Mouse (Mus musculus) stomach, embryonic 15.5 days (tissue): ENCODE measurements around the gene Ablim1. TPM values are rescaled to one million over a fixed set of nuclear protein-coding genes. Genes with fewer than 3 reads are reported as not detected.
"Not testable (repeated sequence)": the region's sequence is repeated elsewhere in the genome, so short reads cannot be mapped to it uniquely, and the experiment has no call there.

ENCODE experiments used
- ATAC-seq: fragments of 200-750 bp; cut with Nextera tagmentation; 2 replicates; pipeline ENCODE4 v1.8.0; 2017; ENCODE audit warnings: low read depth, moderate number of reproducible peaks, moderate TSS enrichment; ENCODE audit not compliant: insufficient read depth, low FRiP score
- H3K27ac ChIP-seq: fragments of 300-500 bp; sonication (generic); 2 replicates; pipeline ENCODE4 v1.5.1; 2015; ENCODE audit warnings: mild to moderate bottlenecking, inconsistent platforms
- H3K27me3 ChIP-seq: fragments of 300-500 bp; sonication (generic); replicated peaks from 2 replicates; pipeline ENCODE4 v1.6.1; 2015; ENCODE audit warnings: inconsistent platforms
- H3K36me3 ChIP-seq: fragments of 300-500 bp; sonication (generic); 2 replicates; pipeline ENCODE4 v1.6.1; 2015; ENCODE audit warnings: inconsistent platforms
- H3K4me1 ChIP-seq: fragments of 300-500 bp; sonication (generic); 2 replicates; pipeline ENCODE4 v1.6.1; 2015; ENCODE audit warnings: inconsistent platforms
- H3K4me2 ChIP-seq: fragments of 300-500 bp; sonication (generic); 2 replicates; pipeline ENCODE4 v1.6.1; 2015; ENCODE audit warnings: mild to moderate bottlenecking, inconsistent platforms
- H3K4me3 ChIP-seq: fragments of 300-500 bp; sonication (generic); replicated peaks from 2 replicates; pipeline ENCODE4 v1.5.1; 2015; ENCODE audit warnings: inconsistent platforms
- H3K9ac ChIP-seq: fragments of 300-500 bp; sonication (generic); 2 replicates; pipeline ENCODE4 v1.6.1; 2015; ENCODE audit warnings: inconsistent platforms
- H3K9me3 ChIP-seq: fragments of 300-500 bp; sonication (generic); 2 replicates; pipeline ENCODE4 v1.6.1; 2016; ENCODE audit warnings: inconsistent platforms
- WGBS: fragments of 180-500 bp; shearing (Covaris S2); methylation state at CpG from one replicate; pipeline ENCODE4 v1.1.7; 2015; 5-methylcytosine and 5-hydroxymethylcytosine counted together
- polyA plus RNA-seq: library from polyadenylated mRNA; unstranded; fragments of >200 nt; fragmentation: Nextera tagmentation; extraction: Ambion mirVana; gene quantifications from 2 replicates; pipeline ENCODE4 v1.2.1, GENCODE M21; 2015

Ablim1 gene
- polyA plus RNA-seq, 1 experiment from 2014 or later, result 41.2 TPM

- Histone ChIP-seq H3K4me1 (peaks cover 3% of the 10 kb centered on the region; the same call in 1 of the 2 replicates), H3K27ac (no peak overlapping the region), H3K9ac (no peak overlapping the region), H3K27me3 (no peaks in the 10 kb centered on the region), H3K4me3 (no peak overlapping the region), H3K36me3 (no peaks in the 10 kb centered on the region; the same call in 1 of the 2 replicates), H3K4me2 (no peak overlapping the region), H3K9me3 (no peaks in the 10 kb centered on the region)
- WGBS, result 59% methylated on average over 1 of the region's 1 CpGs
- no peak for ATAC-seq
Observed at GRCm38 (mm10) chr19:57140874-57141273, 173.8 kb downstream of the Ablim1 start.

DNA sequence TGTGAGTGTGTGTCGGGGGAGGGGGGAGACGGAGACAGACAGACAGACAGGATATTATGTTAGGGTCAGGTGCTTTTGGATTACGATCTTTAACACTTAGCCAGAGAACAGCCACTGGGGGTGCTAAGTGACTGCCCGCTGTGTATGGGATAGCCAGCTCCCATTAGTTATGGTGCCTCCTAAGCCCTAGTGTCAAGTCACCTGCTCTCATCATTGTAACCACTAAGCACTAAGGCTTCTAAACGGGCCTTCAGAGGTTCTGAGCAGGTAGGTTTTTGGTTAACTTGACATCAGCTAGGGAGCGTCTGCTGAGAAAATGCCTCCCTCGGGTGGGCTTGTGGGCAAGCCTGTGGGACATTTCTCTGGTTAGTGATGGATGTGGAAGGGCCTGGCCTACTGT lies 174.6 kb downstream of the Ablim1 start:
- no peaks in the 10 kb centered on the region for H3K27me3 ChIP-seq
- no peaks in the 10 kb centered on the region for H3K36me3 ChIP-seq
- no peak overlapping the region for H3K4me2 ChIP-seq
- WGBS, result 80% methylated on average over 7 of the region's 7 CpGs
- H3K9me3 ChIP-seq, result no peaks in the 10 kb centered on the region
- no peak overlapping the region for H3K9ac ChIP-seq
- peaks cover 6% of the 10 kb centered on the region; the same call in 1 of the 2 replicates for H3K4me1 ChIP-seq
- no peak for ATAC-seq
- no peak overlapping the region for H3K4me3 ChIP-seq
- H3K27ac ChIP-seq, result no peak overlapping the region

DNA sequence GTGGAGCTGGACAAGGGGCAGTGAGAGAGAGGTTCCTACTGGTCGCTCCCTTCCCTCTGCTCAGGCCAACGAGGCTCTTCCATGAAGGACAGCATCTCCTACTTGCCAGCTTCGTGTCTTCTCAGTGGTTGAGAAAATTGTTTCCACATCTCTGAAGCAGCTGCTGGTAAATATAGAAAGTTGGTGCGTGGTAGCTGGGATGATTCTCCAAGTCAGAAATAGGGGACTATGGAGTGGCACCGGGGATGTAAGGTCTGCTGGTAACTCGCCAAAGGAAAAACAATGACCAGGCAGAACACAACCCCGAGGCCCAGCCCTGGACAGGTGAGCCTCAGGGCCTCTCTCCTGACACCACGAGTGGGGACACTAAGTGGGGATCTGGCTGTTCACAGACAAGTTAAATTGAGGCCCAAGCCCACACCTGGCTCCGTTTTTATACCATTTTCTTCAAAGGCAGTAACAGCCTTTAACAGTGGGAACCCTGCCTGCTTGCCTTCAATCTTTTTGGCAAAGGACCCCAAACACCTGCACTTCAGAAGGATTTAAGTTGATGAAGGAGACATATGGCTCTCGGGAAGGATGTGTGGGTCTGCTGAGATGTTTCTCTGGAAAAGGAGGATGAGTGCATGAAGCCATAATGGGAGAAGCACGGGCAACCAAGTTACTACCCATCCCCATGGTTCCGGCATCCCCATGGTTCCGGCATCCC lies 175.7 kb downstream of the Ablim1 start:
- WGBS, result 68% methylated on average over 13 of the region's 13 CpGs

GRCm38 (mm10) chr19:57138469-57138868 lies 176.2 kb downstream of the Ablim1 start:
- Histone ChIP-seq H3K9ac (no peak overlapping the region), H3K4me1 (peaks cover 14% of the 10 kb centered on the region; the same call in 1 of the 2 replicates), H3K27me3 (no peaks in the 10 kb centered on the region), H3K4me3 (no peak overlapping the region), H3K27ac (no peak overlapping the region), H3K36me3 (no peaks in the 10 kb centered on the region), H3K4me2 (no peak overlapping the region), H3K9me3 (no peaks in the 10 kb centered on the region)
- WGBS, result 73% methylated on average over 6 of the region's 6 CpGs
- ATAC-seq, result no peak; the same call in 1 of the 2 replicates

More for the DNA sequence above, 175.7 kb downstream of the Ablim1 start:
- Histone ChIP-seq H3K27me3 (no peaks in the 10 kb centered on the region), H3K4me3 (no peak overlapping the region), H3K27ac (no peak overlapping the region), H3K4me1 (peaks cover 14% of the 10 kb centered on the region; the same call in 1 of the 2 replicates), H3K9me3 (no peaks in the 10 kb centered on the region), H3K9ac (no peak overlapping the region), H3K36me3 (no peaks in the 10 kb centered on the region), H3K4me2 (no peak overlapping the region)
- no peak for ATAC-seq

DNA sequence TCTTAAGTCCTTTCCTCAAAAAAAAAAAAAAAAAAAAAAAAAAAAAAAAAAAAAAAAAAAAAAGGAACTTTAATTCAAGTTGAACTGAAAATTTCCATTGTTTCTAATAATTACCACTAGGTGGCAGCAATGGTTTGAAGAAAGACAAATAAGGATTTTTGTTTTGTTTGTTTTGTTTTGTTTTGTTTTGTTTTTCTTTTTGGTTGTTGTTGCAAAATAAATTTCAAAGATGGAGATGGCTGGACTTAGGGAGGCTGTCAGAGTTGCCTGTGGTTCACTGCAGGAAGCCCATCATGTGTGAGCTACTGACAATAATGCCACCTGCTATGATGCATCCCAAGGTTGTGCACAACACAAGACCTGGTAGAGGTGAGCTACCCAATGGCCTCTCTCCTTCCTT lies 176.7 kb downstream of the Ablim1 start:
- H3K4me2 ChIP-seq, result no peak overlapping the region
- peaks cover 14% of the 10 kb centered on the region; the same call in 1 of the 2 replicates for H3K4me1 ChIP-seq
- no peak overlapping the region for H3K27ac ChIP-seq
- H3K4me3 ChIP-seq, result no peak overlapping the region
- no peak for ATAC-seq
- no peaks in the 10 kb centered on the region for H3K9me3 ChIP-seq
- no peak overlapping the region for H3K9ac ChIP-seq
- H3K36me3 ChIP-seq, result no peaks in the 10 kb centered on the region
- no peaks in the 10 kb centered on the region for H3K27me3 ChIP-seq

- H3K27ac ChIP-seq, result no peak overlapping the region
- H3K9me3 ChIP-seq, result no peaks in the 10 kb centered on the region
- no peaks in the 10 kb centered on the region for H3K27me3 ChIP-seq
- no peak overlapping the region for H3K4me2 ChIP-seq
- peak; percentile 20; the same call in 1 of the 2 replicates for ATAC-seq
- no peak overlapping the region for H3K4me3 ChIP-seq
- peaks cover 14% of the 10 kb centered on the region; the same call in 1 of the 2 replicates for H3K4me1 ChIP-seq
- no peaks in the 10 kb centered on the region for H3K36me3 ChIP-seq
- H3K9ac ChIP-seq, result no peak overlapping the region
- WGBS, result 48% methylated on average over 7 of the region's 7 CpGs
Observed at GRCm38 (mm10) chr19:57136228-57136627, 178.5 kb downstream of the Ablim1 start.

DNA sequence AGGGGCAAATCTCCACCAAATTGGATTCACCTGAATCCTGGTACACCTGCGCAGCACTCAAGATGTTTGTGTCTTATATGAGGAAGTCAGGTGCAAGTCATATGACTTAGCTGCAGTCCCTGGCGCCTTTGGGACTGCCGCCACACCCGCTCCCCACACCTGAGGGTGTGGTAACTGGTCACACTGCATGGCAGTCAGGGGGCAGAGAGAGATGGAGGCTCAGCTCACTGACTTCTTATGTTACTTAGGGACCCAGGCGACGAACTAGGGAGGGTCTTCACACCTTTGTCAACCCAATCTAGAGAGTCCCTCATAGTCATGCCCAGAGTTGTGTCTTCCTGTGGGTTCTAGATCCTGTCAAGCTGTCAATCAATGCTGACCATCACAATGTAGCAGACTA lies 179.1 kb downstream of the Ablim1 start:
- WGBS, result 72% methylated on average over 6 of the region's 6 CpGs
- not testable (repeated sequence) for H3K27me3 ChIP-seq, H3K4me3 ChIP-seq, H3K9me3 ChIP-seq, H3K9ac ChIP-seq, ATAC-seq, H3K27ac ChIP-seq, H3K4me2 ChIP-seq, H3K36me3 ChIP-seq
- H3K4me1 ChIP-seq, result peaks cover 14% of the 10 kb centered on the region; the same call in 1 of the 2 replicates

- no peaks in the 10 kb centered on the region for H3K36me3 ChIP-seq
- peaks cover 14% of the 10 kb centered on the region; the same call in 1 of the 2 replicates for H3K4me1 ChIP-seq
- peak overlapping the region; percentile 54; the same call in 1 of the 2 replicates for H3K27ac ChIP-seq
- 43% methylated on average over 20 of the region's 20 CpGs for WGBS
- no peaks in the 10 kb centered on the region for H3K9me3 ChIP-seq
- H3K9ac ChIP-seq, result no peak overlapping the region
- peak overlapping the region; percentile 8; the same call in 1 of the 2 replicates for H3K4me3 ChIP-seq
- no peak for ATAC-seq
- H3K27me3 ChIP-seq, result no peaks in the 10 kb centered on the region
- H3K4me2 ChIP-seq, result peak overlapping the region; percentile 22
Observed at GRCm38 (mm10) chr19:57134654-57135348, 179.9 kb downstream of the Ablim1 start.

DNA sequence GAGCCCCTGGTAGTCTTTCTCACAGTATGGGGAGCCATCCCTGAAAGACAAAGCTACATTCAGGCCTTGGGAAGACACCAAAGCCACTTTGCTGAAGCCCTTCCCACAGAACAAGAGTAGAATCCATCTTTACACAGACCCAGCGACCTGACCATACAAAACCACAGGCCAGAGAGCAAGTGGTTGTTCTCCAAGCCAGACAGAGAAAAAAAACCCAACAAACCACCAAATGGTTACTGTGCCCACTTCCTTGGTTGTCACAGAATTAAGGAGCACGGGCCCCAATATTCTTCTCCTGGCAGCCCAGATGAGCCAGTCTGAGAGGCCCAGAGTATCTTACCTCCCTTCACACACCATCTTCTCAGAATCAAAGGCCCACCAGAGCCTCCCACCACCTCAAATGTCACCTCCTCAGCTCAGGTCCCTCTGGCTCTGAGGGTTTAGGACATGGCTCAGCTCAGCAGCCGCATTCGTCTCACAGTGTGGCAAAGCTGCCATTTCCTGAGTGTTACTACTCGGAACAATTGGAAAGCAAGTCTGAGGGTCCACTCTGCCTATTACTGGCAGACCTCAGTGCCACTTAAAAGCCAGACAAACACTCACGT lies 181.7 kb downstream of the Ablim1 start:
- H3K9me3 ChIP-seq, result no peaks in the 10 kb centered on the region
- WGBS, result 84% methylated on average over 6 of the region's 6 CpGs
- H3K9ac ChIP-seq, result no peak overlapping the region
- H3K27ac ChIP-seq, result peak overlapping the region; percentile 45; the same call in 1 of the 2 replicates
- H3K4me3 ChIP-seq, result no peak overlapping the region
- no peak overlapping the region for H3K4me2 ChIP-seq
- no peaks in the 10 kb centered on the region for H3K27me3 ChIP-seq
- ATAC-seq, result no peak
- H3K4me1 ChIP-seq, result peaks cover 14% of the 10 kb centered on the region; the same call in 1 of the 2 replicates
- H3K36me3 ChIP-seq, result no peaks in the 10 kb centered on the region

- H3K27ac ChIP-seq, result peak overlapping the region; percentile 45; the same call in 1 of the 2 replicates
Observed at GRCm38 (mm10) chr19:57132281-57132680, 182.4 kb downstream of the Ablim1 start.

DNA sequence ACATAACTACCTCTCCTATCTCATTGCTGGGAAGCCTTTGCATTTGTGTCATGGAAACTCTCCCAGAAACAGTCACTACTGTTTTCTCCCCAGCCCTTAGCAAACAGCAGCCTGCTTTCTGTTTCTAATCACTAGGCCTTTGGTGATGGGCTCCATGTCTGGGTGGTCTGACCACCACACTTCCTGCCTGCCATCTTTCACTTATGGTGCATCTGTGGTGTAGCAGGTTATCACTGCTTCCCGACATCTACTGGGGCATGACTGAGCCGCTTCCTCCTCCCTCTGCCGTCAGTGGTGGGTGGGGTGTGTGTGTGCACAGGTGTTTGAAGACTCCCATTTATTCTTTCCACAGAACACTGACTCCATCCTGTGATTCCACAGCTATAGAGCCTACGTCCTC lies 183.4 kb downstream of the Ablim1 start:
- no peak for ATAC-seq
- no peak overlapping the region for H3K27ac ChIP-seq
- H3K36me3 ChIP-seq, result no peaks in the 10 kb centered on the region
- 53% methylated on average over 4 of the region's 4 CpGs for WGBS
- H3K4me2 ChIP-seq, result no peak overlapping the region
- no peaks in the 10 kb centered on the region for H3K27me3 ChIP-seq
- H3K9me3 ChIP-seq, result no peaks in the 10 kb centered on the region
- no peak overlapping the region for H3K9ac ChIP-seq
- no peak overlapping the region for H3K4me3 ChIP-seq
- peaks cover 14% of the 10 kb centered on the region; the same call in 1 of the 2 replicates for H3K4me1 ChIP-seq

More at GRCm38 (mm10) chr19:57132281-57132680, 182.4 kb downstream of the Ablim1 start:
- H3K4me2 ChIP-seq, result no peak overlapping the region
- ATAC-seq, result 0 out of 2 replicates have a peak, but pooled peaks have one; percentile 11
- 59% methylated on average over 5 of the region's 5 CpGs for WGBS
- H3K4me3 ChIP-seq, result no peak overlapping the region
- peaks cover 14% of the 10 kb centered on the region; the same call in 1 of the 2 replicates for H3K4me1 ChIP-seq
- H3K36me3 ChIP-seq, result no peaks in the 10 kb centered on the region
- H3K27me3 ChIP-seq, result no peaks in the 10 kb centered on the region
- no peak overlapping the region for H3K9ac ChIP-seq
- no peaks in the 10 kb centered on the region for H3K9me3 ChIP-seq
